Mouse (Mus musculus): ENCODE results near the gene Gm20431.
"Not testable (repeated sequence)": the region's sequence is repeated elsewhere in the genome, so short reads cannot be mapped to it uniquely, and the experiment has no call there.

Gene Gm20431

GRCm38 (mm10) chr2:167659177-167659846, 2.0 kb downstream of the Gm20431 start:
- DNase-seq = no peak

GRCm38 (mm10) chr2:167658712-167659111, 2.6 kb downstream of the Gm20431 start:
- DNase-seq = no peak

- DNase-seq = no peak
Observed at GRCm38 (mm10) chr2:167657973-167658372, 3.3 kb downstream of the Gm20431 start.

- no peak for DNase-seq
Observed at GRCm38 (mm10) chr2:167656629-167657478, 4.4 kb downstream of the Gm20431 start.

- no peak for DNase-seq
Observed at GRCm38 (mm10) chr2:167654911-167655600, 6.2 kb downstream of the Gm20431 start.

GRCm38 (mm10) chr2:167652694-167653093, 8.6 kb downstream of the Gm20431 start:
- DNase-seq = no peak

GRCm38 (mm10) chr2:167651622-167652021, 9.7 kb downstream of the Gm20431 start:
- no peak for DNase-seq

GRCm38 (mm10) chr2:167649290-167650032, 11.8 kb downstream of the Gm20431 start:
- no peak for DNase-seq

GRCm38 (mm10) chr2:167646411-167646810, 14.9 kb downstream of the Gm20431 start:
- DNase-seq = no peak

- not testable (repeated sequence) for DNase-seq
Observed at GRCm38 (mm10) chr2:167643356-167644052, 17.8 kb downstream of the Gm20431 start.

GRCm38 (mm10) chr2:167642164-167642563, 19.1 kb downstream of the Gm20431 start:
- DNase-seq = no peak

GRCm38 (mm10) chr2:167641337-167641736, 20.0 kb downstream of the Gm20431 start:
- peak; percentile 79 for DNase-seq

GRCm38 (mm10) chr2:167640279-167640678, 21.0 kb downstream of the Gm20431 start:
- no peak for DNase-seq

GRCm38 (mm10) chr2:167634865-167635512, 26.3 kb downstream of the Gm20431 start:
- no peak for DNase-seq

- peak; percentile 98 for DNase-seq
Observed at GRCm38 (mm10) chr2:167634338-167634770, 26.9 kb downstream of the Gm20431 start.

GRCm38 (mm10) chr2:167633537-167633872, 27.8 kb downstream of the Gm20431 start:
- DNase-seq = no peak

- DNase-seq = no peak
Observed at GRCm38 (mm10) chr2:167632731-167633536, 28.4 kb downstream of the Gm20431 start.

- DNase-seq = peak; percentile 98
Observed at GRCm38 (mm10) chr2:167631591-167632448, 29.5 kb downstream of the Gm20431 start, which contains the start of gene Ube2v1. Gene Ube2v1, minus strand, starts transcription at chr2:167632095.

GRCm38 (mm10) chr2:167631181-167631590, 30.1 kb downstream of the Gm20431 start:
- DNase-seq = no peak

- no peak for DNase-seq
Observed at GRCm38 (mm10) chr2:167630421-167630820, 30.9 kb downstream of the Gm20431 start.
